Mouse (Mus musculus): ENCODE data around the gene Utp4. TPM values are rescaled to one million over a fixed set of nuclear protein-coding genes. Genes with fewer than 3 reads are reported as not detected.

Gene Utp4
- total RNA-seq, 2 experiments from 2014 or later, result 20.1 to 24.0 TPM

- H3K4me3 ChIP-seq, result no peak overlapping the region
- intact Hi-C loops (cut with DNase I), result no loop called here
These were observed 40.2 kb downstream of the Utp4 start for GRCm38 (mm10) chr8:106933506-106934143.

GRCm38 (mm10) chr8:106934226-106934977 lies 41.0 kb downstream of the Utp4 start:
- no peak overlapping the region for H3K4me3 ChIP-seq
- intact Hi-C loops (cut with DNase I), result no loop called here
- H3K27ac ChIP-seq, result peak overlapping the region; percentile 53
- TF ChIP-seq CTCF (IDR thresholded peaks at IDR 0.05), result no peak
- no peak for DNase-seq

More at GRCm38 (mm10) chr8:106933506-106934143, 40.2 kb downstream of the Utp4 start:
- no peak overlapping the region for H3K27ac ChIP-seq
- no peak for TF ChIP-seq CTCF (IDR thresholded peaks at IDR 0.05)
- DNase-seq, result no peak

GRCm38 (mm10) chr8:106935324-106935869 lies 42.0 kb downstream of the Utp4 start, which contains the start of gene Sntb2:
Sntb2 (plus strand) TSS chr8:106935750.
- DNase-seq, result peak; percentile 94
- intact Hi-C loops (cut with DNase I), result no loop called here
- peak within 1 kb of the TSS; percentile 89 for H3K27ac ChIP-seq
- no peak for TF ChIP-seq CTCF (IDR thresholded peaks at IDR 0.05)
- H3K4me3 ChIP-seq, result peak within 1 kb of the TSS; percentile 96

- intact Hi-C loops (cut with DNase I), result no loop called here
- 0 out of 2 replicates have a peak, but pooled peaks have one; percentile 5 for TF ChIP-seq CTCF (IDR thresholded peaks at IDR 0.05)
- DNase-seq, result peak; percentile 78
- peak overlapping the region; percentile 96 for H3K4me3 ChIP-seq
- peak overlapping the region; percentile 89 for H3K27ac ChIP-seq
These were observed 42.6 kb downstream of the Utp4 start for GRCm38 (mm10) chr8:106935899-106936477.

- intact Hi-C loops (cut with DNase I), result no loop called here
- no peak for TF ChIP-seq CTCF (IDR thresholded peaks at IDR 0.05)
- DNase-seq, result peak; percentile 44
- peak overlapping the region; percentile 89 for H3K27ac ChIP-seq
- H3K4me3 ChIP-seq, result peak overlapping the region; percentile 96
These were observed 43.1 kb downstream of the Utp4 start for GRCm38 (mm10) chr8:106936478-106937051.

GRCm38 (mm10) chr8:106937081-106937800 lies 43.8 kb downstream of the Utp4 start:
- intact Hi-C loops (cut with DNase I), result no loop called here
- peak overlapping the region; percentile 96 for H3K4me3 ChIP-seq
- TF ChIP-seq CTCF (IDR thresholded peaks at IDR 0.05), result no peak
- DNase-seq, result no peak
- peak overlapping the region; percentile 89 for H3K27ac ChIP-seq

- TF ChIP-seq CTCF (IDR thresholded peaks at IDR 0.05), result no peak
- intact Hi-C loops (cut with DNase I), result no loop called here
These were observed 48.4 kb downstream of the Utp4 start for GRCm38 (mm10) chr8:106941806-106942205.

GRCm38 (mm10) chr8:106943874-106944418 lies 50.5 kb downstream of the Utp4 start:
- intact Hi-C loops (cut with DNase I), result no loop called here
- Histone ChIP-seq H3K27ac (peak overlapping the region; percentile 75), H3K4me3 (no peak overlapping the region)
- DNase-seq, result no peak
- no peak for TF ChIP-seq CTCF (IDR thresholded peaks at IDR 0.05)

More at GRCm38 (mm10) chr8:106941806-106942205, 48.4 kb downstream of the Utp4 start:
- H3K4me3 ChIP-seq, result no peak overlapping the region
- no peak for DNase-seq
- peak overlapping the region; percentile 56 for H3K27ac ChIP-seq

- no peak overlapping the region for H3K4me3 ChIP-seq
- peak overlapping the region; percentile 75 for H3K27ac ChIP-seq
- TF ChIP-seq CTCF (IDR thresholded peaks at IDR 0.05), result no peak
- peak; percentile 50 for DNase-seq
- intact Hi-C loops (cut with DNase I), result no loop called here
These were observed 51.3 kb downstream of the Utp4 start for GRCm38 (mm10) chr8:106944756-106945155.

- DNase-seq, result no peak
- no peak for TF ChIP-seq CTCF (IDR thresholded peaks at IDR 0.05)
- no peak overlapping the region for H3K4me3 ChIP-seq
- no peak overlapping the region; the same call in 1 of the 2 replicates for H3K27ac ChIP-seq
- intact Hi-C loops (cut with DNase I), result no loop called here
These were observed 55.3 kb downstream of the Utp4 start for GRCm38 (mm10) chr8:106948678-106949243.

GRCm38 (mm10) chr8:106951707-106952106 lies 58.3 kb downstream of the Utp4 start:
- Histone ChIP-seq H3K4me3 (no peak overlapping the region), H3K27ac (peak overlapping the region; percentile 12)
- intact Hi-C loops (cut with DNase I), result no loop called here
- no peak for DNase-seq
- no peak for TF ChIP-seq CTCF (IDR thresholded peaks at IDR 0.05)
